Mouse (Mus musculus): ENCODE results near the gene Rab11fip4. TPM values are rescaled to one million over a fixed set of nuclear protein-coding genes. Genes with fewer than 3 reads are reported as not detected.

The Rab11fip4 gene
- polyA plus RNA-seq, 1 experiment from 2014 or later: 9.1 TPM

- Histone ChIP-seq H3K27ac (peak overlapping the region; percentile 70), H3K9ac (ENCODE audit: low read depth, low read length) (peak overlapping the region; percentile 78), H3K4me2 (ENCODE audit: low read length) (peak overlapping the region; percentile 100), H3K27me3 (ENCODE audit: insufficient read depth, low read length) (no peaks in the 10 kb centered on the region), H3K4me1 (replicated peaks; ENCODE audit: insufficient read depth, low read length) (peaks cover 35% of the 10 kb centered on the region), H3K36me3 (ENCODE audit: insufficient read depth, low read length) (no peaks in the 10 kb centered on the region), H3K4me3 (replicated peaks; ENCODE audit: low read depth, low read length) (peak overlapping the region; percentile 67), H3K9me3 (replicated peaks; ENCODE audit: low read length) (no peaks in the 10 kb centered on the region)
- TF ChIP-seq CTCF (IDR thresholded peaks at IDR 0.05; ENCODE audit: low read depth): peak; percentile 89
- ATAC-seq (replicated peaks; ENCODE audit: low FRiP score, low read depth) (peak; percentile 83), DNase-seq (ENCODE audit: low spot score) (peak; percentile 93)
- WGBS: under 1% methylated on average over 102 of the region's 106 CpGs
Observed at GRCm38 (mm10) chr11:79710868-79711765, 120.1 kb downstream of the Rab11fip4 start.

GRCm38 (mm10) chr11:79711766-79712369 lies 120.9 kb downstream of the Rab11fip4 start:
- Histone ChIP-seq H3K9ac (ENCODE audit: low read depth, low read length) (peak overlapping the region; percentile 78), H3K27ac (peak overlapping the region; percentile 70; the same call in 1 of the 2 replicates), H3K4me2 (ENCODE audit: low read length) (peak overlapping the region; percentile 100), H3K4me1 (replicated peaks; ENCODE audit: insufficient read depth, low read length) (peaks cover 35% of the 10 kb centered on the region), H3K27me3 (ENCODE audit: insufficient read depth, low read length) (no peaks in the 10 kb centered on the region), H3K36me3 (ENCODE audit: insufficient read depth, low read length) (no peaks in the 10 kb centered on the region), H3K4me3 (replicated peaks; ENCODE audit: low read depth, low read length) (peak overlapping the region; percentile 67), H3K9me3 (replicated peaks; ENCODE audit: low read length) (no peaks in the 10 kb centered on the region)
- DNase-seq (ENCODE audit: low spot score) (peak; percentile 27), ATAC-seq (replicated peaks; ENCODE audit: low FRiP score, low read depth) (no peak)
- no peak for TF ChIP-seq CTCF (IDR thresholded peaks at IDR 0.05; ENCODE audit: low read depth)
- 2% methylated on average over 46 of the region's 46 CpGs for WGBS

DNA sequence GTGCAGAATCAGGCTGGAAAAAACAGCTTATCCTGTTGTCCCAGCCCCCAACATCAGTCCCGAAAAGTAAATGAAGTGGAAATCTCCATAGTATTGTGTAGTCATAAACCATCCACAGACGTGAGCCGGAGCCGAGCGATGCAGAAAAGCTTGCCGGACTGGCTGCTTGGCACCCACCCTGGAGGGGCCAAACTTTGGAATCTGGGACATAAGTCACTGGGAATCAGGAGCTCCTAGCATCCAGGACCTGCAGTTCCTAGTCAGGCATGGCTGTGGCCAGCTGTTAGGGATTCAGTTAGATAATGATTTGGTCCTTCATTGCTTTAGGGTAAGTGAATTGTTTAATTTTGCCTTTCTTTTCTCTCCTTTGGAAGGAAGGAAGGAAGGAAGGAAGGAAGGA lies 122.2 kb downstream of the Rab11fip4 start:
- Histone ChIP-seq H3K9ac (ENCODE audit: low read depth, low read length) (no peak overlapping the region), H3K27me3 (ENCODE audit: insufficient read depth, low read length) (no peaks in the 10 kb centered on the region), H3K4me3 (replicated peaks; ENCODE audit: low read depth, low read length) (0 out of 2 replicates have a peak overlapping the region, but pooled peaks have one; percentile 5), H3K4me2 (ENCODE audit: low read length) (peak overlapping the region; percentile 100), H3K9me3 (replicated peaks; ENCODE audit: low read length) (no peaks in the 10 kb centered on the region), H3K27ac (0 out of 2 replicates have a peak overlapping the region, but pooled peaks have one; percentile 25), H3K36me3 (ENCODE audit: insufficient read depth, low read length) (no peaks in the 10 kb centered on the region), H3K4me1 (replicated peaks; ENCODE audit: insufficient read depth, low read length) (peaks cover 43% of the 10 kb centered on the region)
- 12% methylated on average over 6 of the region's 6 CpGs for WGBS
- peak; percentile 40 for DNase-seq (ENCODE audit: low spot score)
- no peak for ATAC-seq (replicated peaks; ENCODE audit: low FRiP score, low read depth)
- no peak for TF ChIP-seq CTCF (IDR thresholded peaks at IDR 0.05; ENCODE audit: low read depth)

GRCm38 (mm10) chr11:79713678-79714077 lies 122.7 kb downstream of the Rab11fip4 start:
- Histone ChIP-seq H3K4me3 (replicated peaks; ENCODE audit: low read depth, low read length) (no peak overlapping the region), H3K27ac (peak overlapping the region; percentile 25; the same call in 1 of the 2 replicates), H3K36me3 (ENCODE audit: insufficient read depth, low read length) (no peaks in the 10 kb centered on the region), H3K27me3 (ENCODE audit: insufficient read depth, low read length) (no peaks in the 10 kb centered on the region), H3K4me1 (replicated peaks; ENCODE audit: insufficient read depth, low read length) (peaks cover 43% of the 10 kb centered on the region), H3K9ac (ENCODE audit: low read depth, low read length) (no peak overlapping the region), H3K9me3 (replicated peaks; ENCODE audit: low read length) (no peaks in the 10 kb centered on the region), H3K4me2 (ENCODE audit: low read length) (peak overlapping the region; percentile 100; the same call in 1 of the 2 replicates)
- no peak for DNase-seq (ENCODE audit: low spot score)
- ATAC-seq (replicated peaks; ENCODE audit: low FRiP score, low read depth): no peak
- 35% methylated on average over 4 of the region's 4 CpGs for WGBS
- no peak for TF ChIP-seq CTCF (IDR thresholded peaks at IDR 0.05; ENCODE audit: low read depth)

DNA sequence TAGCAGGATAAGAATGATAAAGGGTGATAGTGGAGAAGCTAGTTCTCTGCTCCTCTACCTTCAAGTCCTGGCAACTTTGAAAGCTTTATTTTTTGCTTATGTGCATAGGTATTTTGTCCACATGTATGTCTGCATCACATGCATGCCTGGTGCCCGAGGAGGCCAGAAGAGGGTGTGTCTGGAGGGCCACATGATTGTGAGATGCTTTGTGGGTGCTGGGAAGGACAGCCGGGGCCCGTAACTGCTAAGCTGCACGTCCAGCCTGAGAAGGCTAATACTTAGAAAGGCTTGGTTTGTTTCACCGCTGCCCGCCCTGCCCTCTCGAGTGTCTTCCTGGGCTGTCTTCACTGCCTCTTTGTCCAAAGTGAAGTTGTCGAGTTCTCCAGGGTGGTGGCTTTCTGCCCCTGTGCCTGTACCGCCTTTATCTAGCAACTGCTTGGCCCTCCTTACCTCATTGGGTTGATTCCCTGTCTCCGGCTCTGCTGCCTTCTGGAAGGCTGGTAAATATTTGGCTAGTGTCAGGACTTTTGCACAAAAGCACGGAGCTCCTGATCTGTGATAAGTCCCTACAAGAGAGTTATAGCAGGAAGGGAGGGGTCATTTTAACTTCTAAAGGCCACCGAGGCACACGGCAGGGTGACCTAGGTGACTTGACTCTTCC lies 123.2 kb downstream of the Rab11fip4 start:
- TF ChIP-seq CTCF (IDR thresholded peaks at IDR 0.05; ENCODE audit: low read depth): no peak
- no peak overlapping the region for H3K9ac ChIP-seq (ENCODE audit: low read depth, low read length)
- H3K4me1 ChIP-seq (replicated peaks; ENCODE audit: insufficient read depth, low read length): peaks cover 43% of the 10 kb centered on the region
- no peaks in the 10 kb centered on the region for H3K9me3 ChIP-seq (replicated peaks; ENCODE audit: low read length)
- peak overlapping the region; percentile 100 for H3K4me2 ChIP-seq (ENCODE audit: low read length)
- no peak for ATAC-seq (replicated peaks; ENCODE audit: low FRiP score, low read depth)
- no peaks in the 10 kb centered on the region for H3K27me3 ChIP-seq (ENCODE audit: insufficient read depth, low read length)
- no peaks in the 10 kb centered on the region for H3K36me3 ChIP-seq (ENCODE audit: insufficient read depth, low read length)
- 53% methylated on average over 13 of the region's 13 CpGs for WGBS
- peak overlapping the region; percentile 31 for H3K27ac ChIP-seq
- no peak for DNase-seq (ENCODE audit: low spot score)
- H3K4me3 ChIP-seq (replicated peaks; ENCODE audit: low read depth, low read length): no peak overlapping the region

DNA sequence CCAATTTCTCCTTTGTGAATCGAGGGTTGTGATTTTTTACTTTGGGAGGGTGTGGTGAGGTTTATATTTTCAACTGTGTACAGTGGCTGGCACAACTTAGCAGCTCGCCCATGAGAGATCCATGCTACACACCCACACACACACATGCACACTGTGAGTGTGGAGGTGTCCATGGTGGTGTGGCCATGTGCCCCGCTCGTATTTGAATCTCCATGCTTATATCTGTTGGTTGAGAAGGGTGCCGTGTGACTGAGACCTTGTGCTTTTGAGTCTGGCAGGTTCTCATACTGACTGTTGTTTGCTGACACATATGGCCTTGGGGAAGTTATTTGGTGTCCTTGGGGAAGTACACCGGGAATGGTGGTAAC lies 123.7 kb downstream of the Rab11fip4 start:
- H3K4me2 ChIP-seq (ENCODE audit: low read length): peak overlapping the region; percentile 100; the same call in 1 of the 2 replicates
- H3K27ac ChIP-seq: 0 out of 2 replicates have a peak overlapping the region, but pooled peaks have one; percentile 25
- no peak for ATAC-seq (replicated peaks; ENCODE audit: low FRiP score, low read depth)

More for the DNA sequence above, 123.7 kb downstream of the Rab11fip4 start:
- Histone ChIP-seq H3K9me3 (replicated peaks; ENCODE audit: low read length) (no peaks in the 10 kb centered on the region), H3K27me3 (ENCODE audit: insufficient read depth, low read length) (no peaks in the 10 kb centered on the region), H3K4me3 (replicated peaks; ENCODE audit: low read depth, low read length) (no peak overlapping the region), H3K9ac (ENCODE audit: low read depth, low read length) (no peak overlapping the region), H3K36me3 (ENCODE audit: insufficient read depth, low read length) (no peaks in the 10 kb centered on the region), H3K4me1 (replicated peaks; ENCODE audit: insufficient read depth, low read length) (peaks cover 43% of the 10 kb centered on the region)
- no peak for TF ChIP-seq CTCF (IDR thresholded peaks at IDR 0.05; ENCODE audit: low read depth)
- WGBS: 79% methylated on average over 6 of the region's 6 CpGs
- DNase-seq (ENCODE audit: low spot score): no peak

Data from kidney, postnatal 0 days (tissue).